Mouse (Mus musculus): ENCODE results near the gene Rxrb. TPM values are rescaled to one million over a fixed set of nuclear protein-coding genes. Genes with fewer than 3 reads are reported as not detected.
"Not testable (repeated sequence)": the region's sequence is repeated elsewhere in the genome, so short reads cannot be mapped to it uniquely, and the experiment has no call there.

Rxrb gene
- polyA plus RNA-seq (2015; fragmentation: Nextera tagmentation; extraction: Ambion mirVana): 52.7 and 56.7 TPM in 2 replicates

DNA sequence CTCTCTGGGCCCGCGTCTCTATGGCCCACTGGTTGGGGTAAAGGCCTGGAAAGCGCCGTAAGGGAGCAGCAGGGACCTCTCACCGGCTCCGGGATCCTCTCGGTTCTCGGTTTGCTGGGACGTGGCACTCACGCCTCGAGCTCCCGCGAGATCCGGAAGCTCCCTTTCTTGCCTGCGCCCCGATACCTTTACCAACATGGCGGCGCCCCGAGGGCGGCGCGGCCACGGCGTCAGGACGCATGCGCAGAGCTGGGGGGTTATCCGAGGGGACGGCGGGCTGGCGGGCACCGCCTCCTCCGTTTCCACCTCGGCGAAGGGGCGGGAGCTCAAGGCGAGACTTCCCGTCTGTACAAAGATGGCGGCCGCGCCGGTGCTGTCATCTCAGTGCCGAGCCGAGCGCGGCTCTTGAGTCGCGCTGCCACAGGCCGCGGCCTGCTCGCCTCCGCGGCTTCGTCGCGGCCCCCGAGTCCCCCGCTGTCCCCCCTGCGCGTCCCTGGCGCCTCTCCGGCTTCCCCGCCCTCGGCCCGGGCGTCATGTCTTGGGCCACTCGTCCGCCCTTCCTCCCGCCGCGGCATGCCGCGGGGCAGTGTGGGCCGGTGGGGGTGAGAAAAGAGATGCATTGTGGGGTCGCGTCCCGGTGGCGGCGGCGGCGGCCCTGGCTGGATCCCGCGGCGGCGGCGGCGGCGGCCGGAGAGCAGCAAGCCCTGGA lies at the start of gene Rxrb, which contains the start of gene Slc39a7:
Rxrb (plus strand) TSS at position 348 of the 709 bp plus-strand sequence.
Slc39a7 (minus strand) TSS at position 218 of the 709 bp plus-strand sequence.
- under 1% methylated on average over 65 of the region's 88 CpGs for WGBS
- Histone ChIP-seq H3K4me1 (ENCODE audit: insufficient read depth, low read length) (peaks cover 49% of the 10 kb centered on the region), H3K4me3 (ENCODE audit: low read length) (peak within 1 kb of the TSS; percentile 88), H3K9ac (replicated peaks; ENCODE audit: low read length) (peak within 1 kb of the TSS; percentile 93), H3K9me3 (ENCODE audit: low read length) (no peaks in the 10 kb centered on the region), H3K27me3 (ENCODE audit: insufficient read depth, low read length) (no peaks in the 10 kb centered on the region), H3K36me3 (ENCODE audit: insufficient read depth, low read length) (peaks cover 43% of the 10 kb centered on the region), H3K4me2 (replicated peaks; ENCODE audit: low read depth, low read length) (peak within 1 kb of the TSS; percentile 97), H3K27ac (ENCODE audit: low read length) (peak within 1 kb of the TSS; percentile 97)
- ATAC-seq (ENCODE audit: low FRiP score, low TSS enrichment): peak; percentile 72

DNA sequence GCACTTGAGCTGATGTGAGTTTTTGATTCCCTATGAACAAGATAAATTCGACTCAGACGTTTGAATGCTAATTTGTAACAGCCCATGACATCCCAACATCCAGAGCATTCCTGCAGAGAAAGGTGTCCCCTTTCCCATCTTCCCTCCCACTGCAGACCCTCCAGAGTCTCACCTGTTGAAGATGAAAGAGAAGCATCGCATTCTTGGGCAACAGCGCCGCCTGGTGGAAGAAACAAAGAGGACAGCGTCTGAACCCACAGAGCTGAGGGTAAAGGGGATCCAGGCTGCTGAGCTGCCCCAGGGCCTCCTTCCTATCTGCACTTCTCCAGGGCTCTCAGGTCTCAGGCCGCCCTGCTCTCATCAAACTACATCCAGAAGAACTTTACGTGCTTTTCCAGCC lies 49.5 kb upstream of the Rxrb start:
- H3K27ac ChIP-seq (ENCODE audit: low read length); H3K9me3 ChIP-seq (ENCODE audit: low read length); H3K4me3 ChIP-seq (ENCODE audit: low read length); ATAC-seq (ENCODE audit: low FRiP score, low TSS enrichment); H3K9ac ChIP-seq (replicated peaks; ENCODE audit: low read length); H3K36me3 ChIP-seq (ENCODE audit: insufficient read depth, low read length): not testable (repeated sequence)
- peaks cover 23% of the 10 kb centered on the region for H3K27me3 ChIP-seq (ENCODE audit: insufficient read depth, low read length)
- H3K4me1 ChIP-seq (ENCODE audit: insufficient read depth, low read length): peaks cover 14% of the 10 kb centered on the region
- WGBS: 12% methylated on average over 8 of the region's 8 CpGs
- H3K4me2 ChIP-seq (replicated peaks; ENCODE audit: low read depth, low read length): peak overlapping the region; percentile 56

DNA sequence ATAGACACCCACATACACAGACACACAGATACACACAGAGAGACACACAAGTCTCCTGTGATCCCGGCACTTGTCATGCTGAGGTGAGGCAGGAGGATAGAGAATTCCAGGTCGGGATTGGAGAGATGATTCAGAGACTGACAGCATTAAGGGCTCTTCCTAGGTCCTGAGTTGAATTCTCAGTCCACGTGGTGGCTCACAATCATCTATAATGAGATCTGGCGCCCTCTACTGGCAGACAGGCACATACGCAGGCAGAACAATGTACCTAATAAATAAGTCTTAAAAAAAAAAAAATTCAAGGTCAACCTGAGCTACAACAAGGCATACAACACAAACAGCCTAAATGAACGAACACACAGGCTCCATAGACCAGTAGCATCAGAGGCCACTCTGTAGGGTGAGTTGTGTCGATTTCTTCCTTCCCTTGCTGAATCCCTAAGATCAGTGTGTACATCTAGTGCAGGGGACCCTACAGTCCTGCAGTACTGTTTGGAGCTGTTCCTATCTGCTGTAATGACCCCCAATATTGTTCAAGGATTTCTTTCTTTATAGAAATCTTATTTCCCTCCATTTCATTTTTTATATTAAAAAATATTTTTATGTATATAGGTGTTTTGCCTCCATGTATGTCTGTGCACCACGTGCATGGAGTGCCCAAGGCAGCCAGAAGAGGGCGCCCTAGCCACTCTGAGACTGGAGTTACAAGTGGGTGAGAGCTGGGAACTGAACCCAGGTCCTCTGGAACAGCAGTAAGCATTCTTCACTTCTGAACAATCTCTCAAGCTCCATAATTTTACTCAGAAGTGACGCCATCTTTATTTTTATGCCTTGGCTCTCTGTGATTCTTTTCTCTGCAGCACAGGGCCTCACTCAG lies 39.6 kb upstream of the Rxrb start:
- WGBS: 29% methylated on average over 10 of the region's 10 CpGs

GRCm38 (mm10) chr17:33994959-33995358 lies 36.7 kb upstream of the Rxrb start:
- H3K4me3 ChIP-seq (ENCODE audit: low read length): no peak overlapping the region
- H3K9me3 ChIP-seq (ENCODE audit: low read length): no peaks in the 10 kb centered on the region
- WGBS: 89% methylated on average over 8 of the region's 8 CpGs
- no peak for ATAC-seq (ENCODE audit: low FRiP score, low TSS enrichment)
- peaks cover 15% of the 10 kb centered on the region for H3K27me3 ChIP-seq (ENCODE audit: insufficient read depth, low read length)
- 0 out of 2 replicates have a peak, but pooled peaks cover 3% of the 10 kb centered on the region for H3K4me1 ChIP-seq (ENCODE audit: insufficient read depth, low read length)
- no peak overlapping the region for H3K4me2 ChIP-seq (replicated peaks; ENCODE audit: low read depth, low read length)
- no peaks in the 10 kb centered on the region for H3K36me3 ChIP-seq (ENCODE audit: insufficient read depth, low read length)
- H3K27ac ChIP-seq (ENCODE audit: low read length): no peak overlapping the region
- H3K9ac ChIP-seq (replicated peaks; ENCODE audit: low read length): no peak overlapping the region

More for the DNA sequence above, 39.6 kb upstream of the Rxrb start:
- Histone ChIP-seq H3K36me3 (ENCODE audit: insufficient read depth, low read length) (no peaks in the 10 kb centered on the region), H3K4me2 (replicated peaks; ENCODE audit: low read depth, low read length) (no peak overlapping the region), H3K9ac (replicated peaks; ENCODE audit: low read length) (no peak overlapping the region), H3K4me3 (ENCODE audit: low read length) (no peak overlapping the region), H3K27ac (ENCODE audit: low read length) (no peak overlapping the region), H3K27me3 (ENCODE audit: insufficient read depth, low read length) (0 out of 2 replicates have a peak, but pooled peaks cover 10% of the 10 kb centered on the region), H3K9me3 (ENCODE audit: low read length) (no peaks in the 10 kb centered on the region), H3K4me1 (ENCODE audit: insufficient read depth, low read length) (no peaks in the 10 kb centered on the region)
- ATAC-seq (ENCODE audit: low FRiP score, low TSS enrichment): no peak

- Histone ChIP-seq H3K36me3 (ENCODE audit: insufficient read depth, low read length) (no peaks in the 10 kb centered on the region), H3K9me3 (ENCODE audit: low read length) (no peaks in the 10 kb centered on the region), H3K27ac (ENCODE audit: low read length) (no peak overlapping the region), H3K27me3 (ENCODE audit: insufficient read depth, low read length) (peaks cover 21% of the 10 kb centered on the region), H3K4me1 (ENCODE audit: insufficient read depth, low read length) (0 out of 2 replicates have a peak, but pooled peaks cover 4% of the 10 kb centered on the region), H3K4me3 (ENCODE audit: low read length) (no peak overlapping the region), H3K4me2 (replicated peaks; ENCODE audit: low read depth, low read length) (no peak overlapping the region), H3K9ac (replicated peaks; ENCODE audit: low read length) (no peak overlapping the region)
- ATAC-seq (ENCODE audit: low FRiP score, low TSS enrichment): no peak
- WGBS: 27% methylated on average over 3 of the region's 3 CpGs
Measured at GRCm38 (mm10) chr17:33995651-33996050, 36.0 kb upstream of the Rxrb start.

DNA sequence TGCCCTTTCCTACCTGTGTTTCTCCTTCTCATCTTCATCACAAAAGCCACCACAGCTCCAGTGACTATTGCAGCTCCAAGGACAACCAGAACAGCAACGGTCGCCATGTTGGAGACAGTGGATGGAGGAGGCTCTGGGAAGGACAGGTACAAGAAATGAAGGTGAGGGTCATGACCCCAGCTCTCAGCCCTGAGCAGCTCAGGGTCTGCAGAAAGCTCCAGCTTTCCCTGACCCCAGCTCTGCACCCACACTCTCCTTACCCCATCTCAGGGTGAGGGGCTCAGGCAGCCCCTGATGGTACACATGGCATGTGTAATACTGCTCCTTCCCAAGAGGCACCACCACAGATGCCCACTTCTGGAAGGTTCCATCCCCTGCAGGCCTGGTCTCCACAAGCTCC lies 34.6 kb upstream of the Rxrb start:
- not testable (repeated sequence) for H3K27ac ChIP-seq (ENCODE audit: low read length); H3K4me3 ChIP-seq (ENCODE audit: low read length); ATAC-seq (ENCODE audit: low FRiP score, low TSS enrichment); H3K4me1 ChIP-seq (ENCODE audit: insufficient read depth, low read length); H3K9ac ChIP-seq (replicated peaks; ENCODE audit: low read length); H3K4me2 ChIP-seq (replicated peaks; ENCODE audit: low read depth, low read length); H3K9me3 ChIP-seq (ENCODE audit: low read length); H3K36me3 ChIP-seq (ENCODE audit: insufficient read depth, low read length)
- peaks cover 35% of the 10 kb centered on the region for H3K27me3 ChIP-seq (ENCODE audit: insufficient read depth, low read length)
- 89% methylated on average over 2 of the region's 2 CpGs for WGBS

- H3K27ac ChIP-seq (ENCODE audit: low read length); H3K36me3 ChIP-seq (ENCODE audit: insufficient read depth, low read length); H3K9me3 ChIP-seq (ENCODE audit: low read length); H3K9ac ChIP-seq (replicated peaks; ENCODE audit: low read length); H3K4me1 ChIP-seq (ENCODE audit: insufficient read depth, low read length); ATAC-seq (ENCODE audit: low FRiP score, low TSS enrichment); H3K4me3 ChIP-seq (ENCODE audit: low read length); H3K4me2 ChIP-seq (replicated peaks; ENCODE audit: low read depth, low read length): not testable (repeated sequence)
- H3K27me3 ChIP-seq (ENCODE audit: insufficient read depth, low read length): peaks cover 36% of the 10 kb centered on the region
- WGBS: 45% methylated on average over 5 of the region's 5 CpGs
Measured at GRCm38 (mm10) chr17:33998697-33999096, 32.9 kb upstream of the Rxrb start.

DNA sequence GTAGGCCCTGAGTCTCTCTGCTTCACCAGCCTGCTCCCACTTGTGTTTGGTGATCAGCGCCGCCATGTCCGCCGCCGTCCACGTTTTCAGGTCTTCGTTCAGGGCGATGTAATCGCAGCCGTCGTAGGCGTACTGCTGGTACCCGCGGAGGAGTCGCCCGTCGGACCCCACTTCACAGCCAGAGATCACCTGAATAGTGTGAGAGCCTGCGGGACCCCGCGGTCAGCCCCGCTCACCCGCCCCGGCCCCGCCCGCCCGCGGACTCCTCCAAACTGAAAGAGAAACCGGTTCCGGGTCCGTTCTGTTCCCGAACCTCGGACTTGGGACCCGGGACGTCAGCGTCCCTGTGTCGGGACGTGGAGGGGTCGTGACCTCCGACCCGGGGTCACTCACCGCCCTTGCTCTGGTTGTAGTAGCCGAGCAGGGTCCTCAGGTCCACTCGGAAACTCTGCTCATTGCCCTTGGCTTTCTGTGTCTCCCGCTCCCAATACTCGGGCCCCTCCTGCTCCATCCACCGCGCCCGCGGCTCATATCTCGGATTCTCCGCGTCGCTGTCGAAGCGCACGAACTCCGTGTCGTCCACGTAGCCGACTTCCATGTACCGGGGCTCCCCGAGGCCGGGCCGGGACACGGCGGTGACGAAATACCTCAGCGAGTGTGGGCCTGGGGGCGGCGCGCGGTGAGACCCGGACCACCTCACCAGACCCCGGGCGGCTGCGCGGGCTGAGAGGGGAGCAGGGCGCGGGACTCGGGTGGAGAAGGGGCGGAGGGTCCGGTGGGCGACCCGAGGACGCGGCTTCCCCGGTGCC lies 32.1 kb upstream of the Rxrb start:
- H3K9ac ChIP-seq (replicated peaks; ENCODE audit: low read length): peak overlapping the region; percentile 65
- H3K27ac ChIP-seq (ENCODE audit: low read length): no peak overlapping the region
- peak; percentile 9; the same call in 1 of the 2 replicates for ATAC-seq (ENCODE audit: low FRiP score, low TSS enrichment)
- no peaks in the 10 kb centered on the region for H3K9me3 ChIP-seq (ENCODE audit: low read length)
- H3K27me3 ChIP-seq (ENCODE audit: insufficient read depth, low read length): peaks cover 36% of the 10 kb centered on the region
- H3K4me2 ChIP-seq (replicated peaks; ENCODE audit: low read depth, low read length): peak overlapping the region; percentile 98
- H3K4me1 ChIP-seq (ENCODE audit: insufficient read depth, low read length): 0 out of 2 replicates have a peak, but pooled peaks cover 4% of the 10 kb centered on the region
- peak overlapping the region; percentile 61 for H3K4me3 ChIP-seq (ENCODE audit: low read length)
- no peaks in the 10 kb centered on the region for H3K36me3 ChIP-seq (ENCODE audit: insufficient read depth, low read length)
- WGBS: 1% methylated on average over 81 of the region's 87 CpGs

- H3K36me3 ChIP-seq (ENCODE audit: insufficient read depth, low read length): no peaks in the 10 kb centered on the region
- no peaks in the 10 kb centered on the region for H3K9me3 ChIP-seq (ENCODE audit: low read length)
- peak within 1 kb of the TSS; percentile 98 for H3K4me2 ChIP-seq (replicated peaks; ENCODE audit: low read depth, low read length)
- ATAC-seq (ENCODE audit: low FRiP score, low TSS enrichment): peak; percentile 90
- H3K27ac ChIP-seq (ENCODE audit: low read length): no peak within 1 kb of the TSS
- peak within 1 kb of the TSS; percentile 61 for H3K4me3 ChIP-seq (ENCODE audit: low read length)
- H3K27me3 ChIP-seq (ENCODE audit: insufficient read depth, low read length): peaks cover 36% of the 10 kb centered on the region
- H3K9ac ChIP-seq (replicated peaks; ENCODE audit: low read length): peak within 1 kb of the TSS; percentile 65
- H3K4me1 ChIP-seq (ENCODE audit: insufficient read depth, low read length): 0 out of 2 replicates have a peak, but pooled peaks cover 4% of the 10 kb centered on the region
- 0% methylated on average over 27 of the region's 30 CpGs for WGBS
Measured at GRCm38 (mm10) chr17:34000150-34000537, 31.5 kb upstream of the Rxrb start, which contains the start of gene H2-K1. Gene H2-K1, minus strand, starts transcription at chr17:34000347.

Data from kidney, embryonic 16.5 days (tissue).